Mouse (Mus musculus) kidney, postnatal 36 days (tissue): Measurements from ENCODE around the gene Asb1.
A peak's percentile ranks its signal among the peaks of the same experiment; 100 is the strongest.

ENCODE experiments used
- DNase-seq, 2 experiments: peaks; one replicate each; pipeline ENCODE4 v3.0.0; 2021 to 2022; ENCODE audit warnings: mixed read lengths in 2 of 2

Gene Asb1

GRCm38 (mm10) chr1:91540271-91540826, at the start of gene Asb1:
Gene Asb1 (plus strand): TSS chr1:91540544.
- DNase-seq, result peak; percentile 97 to 98

GRCm38 (mm10) chr1:91492740-91493139, 47.6 kb upstream of the Asb1 start:
- no peak for DNase-seq

DNA sequence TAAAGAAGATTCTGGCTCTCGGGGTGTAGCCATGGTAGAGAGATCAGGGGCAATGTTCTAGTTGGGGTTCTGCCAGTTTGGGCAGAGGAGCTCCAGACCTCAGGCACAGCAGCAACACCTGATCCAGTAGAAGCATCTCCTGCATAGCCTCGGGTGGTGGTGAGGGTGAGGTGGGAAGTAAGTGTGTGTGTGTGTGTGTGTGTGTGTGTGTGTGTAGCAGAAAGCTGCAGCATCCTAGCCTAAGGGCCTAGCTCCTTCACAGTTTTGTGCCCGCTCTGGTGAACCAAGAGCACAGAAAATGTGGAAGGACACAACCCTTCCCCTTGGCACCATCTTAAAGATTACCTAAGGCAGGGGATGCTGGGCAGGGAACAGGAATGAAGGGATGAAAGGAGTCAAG, 46.4 kb upstream of the Asb1 start:
- DNase-seq, result no peak

DNA sequence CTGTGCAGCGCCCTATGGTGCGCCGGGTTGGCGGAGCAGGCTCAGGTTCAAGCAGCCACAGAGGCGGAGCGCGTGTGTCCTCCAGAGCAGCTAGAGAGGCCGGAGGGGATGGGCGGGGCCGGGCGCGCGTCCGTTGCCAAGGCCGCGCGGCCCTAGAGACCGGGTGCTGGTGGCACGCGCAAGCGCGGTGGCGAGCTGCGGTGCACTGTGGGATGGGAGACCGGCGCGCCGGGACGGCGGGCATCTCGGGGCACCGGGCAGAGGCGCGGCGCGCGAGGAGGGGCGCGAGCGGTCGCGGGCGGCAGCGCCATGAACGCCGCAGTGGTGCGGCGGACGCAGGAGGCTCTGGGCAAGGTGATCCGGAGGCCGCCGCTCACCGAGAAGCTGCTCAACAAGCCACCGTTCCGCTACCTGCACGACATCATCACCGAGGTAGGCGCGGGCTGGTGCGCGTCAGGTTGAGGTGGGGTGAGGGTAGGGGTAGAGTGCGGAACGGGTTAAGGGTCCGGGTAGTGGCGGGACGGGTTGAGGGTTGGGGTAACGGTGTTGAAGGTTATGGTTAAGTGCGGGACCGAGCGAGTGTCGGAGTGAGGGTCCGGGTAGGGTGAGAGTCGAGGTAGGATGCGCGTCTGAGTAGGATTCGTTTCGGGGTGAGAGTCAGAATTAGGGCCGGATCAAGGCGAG, 45.7 kb upstream of the Asb1 start, which contains the start of gene Traf3ip1:
Gene Traf3ip1, plus strand, starts transcription at position 191 of the 684 bp plus-strand sequence.
- peak; percentile 96 to 98 for DNase-seq

- DNase-seq, result peak; percentile 14 to 21
These were observed 45.0 kb upstream of the Asb1 start for GRCm38 (mm10) chr1:91495321-91495720.

GRCm38 (mm10) chr1:91498579-91498978, 41.8 kb upstream of the Asb1 start:
- no peak for DNase-seq

DNA sequence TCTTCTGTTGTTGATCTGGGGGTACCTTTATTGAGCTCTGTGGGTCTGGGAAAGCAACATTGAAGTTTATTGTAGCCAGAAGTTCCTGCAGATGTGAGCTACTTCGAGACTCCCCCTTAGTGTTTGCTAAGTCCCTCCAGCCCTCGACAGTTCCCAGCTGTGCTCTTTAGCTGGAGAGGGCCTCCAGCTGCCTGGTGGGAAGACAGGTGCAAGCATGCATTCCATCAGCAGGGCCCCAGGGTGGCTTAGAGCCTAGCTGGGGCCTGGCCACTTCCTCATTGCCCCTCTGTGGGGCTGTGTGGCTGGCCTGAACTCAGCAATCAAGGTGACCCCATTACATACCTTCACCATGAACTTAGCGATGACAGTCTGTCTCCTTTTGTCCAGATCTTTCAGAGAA, 35.7 kb upstream of the Asb1 start:
- DNase-seq, result no peak

GRCm38 (mm10) chr1:91514916-91515315, 25.4 kb upstream of the Asb1 start:
- no peak for DNase-seq

GRCm38 (mm10) chr1:91515642-91516041, 24.7 kb upstream of the Asb1 start:
- DNase-seq, result peak; percentile 19

GRCm38 (mm10) chr1:91523759-91524158, 16.6 kb upstream of the Asb1 start:
- DNase-seq, result peak; percentile 64 to 80

- no peak for DNase-seq
These were observed 14.5 kb upstream of the Asb1 start for GRCm38 (mm10) chr1:91525838-91526237.

DNA sequence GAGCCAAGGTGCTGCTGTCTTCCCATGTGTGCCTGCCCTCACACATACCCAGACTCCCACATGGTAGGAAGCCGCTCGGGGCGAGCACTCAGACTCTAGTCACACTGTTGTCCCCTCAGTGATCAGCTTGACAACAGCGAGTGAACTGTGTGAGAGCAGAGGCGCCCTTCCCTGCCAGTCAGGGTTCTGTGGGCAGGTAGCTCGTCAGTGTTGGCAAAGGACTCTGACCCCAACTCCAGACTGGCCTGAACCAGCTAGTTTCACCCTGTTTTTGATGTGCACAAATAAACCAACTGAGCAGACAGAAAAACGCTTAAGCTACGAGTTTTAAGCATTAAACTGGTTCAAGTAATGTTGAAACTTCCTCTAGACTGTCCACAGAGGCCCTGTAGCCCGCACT, 10.2 kb upstream of the Asb1 start:
- DNase-seq, result peak; percentile 75 to 86

DNA sequence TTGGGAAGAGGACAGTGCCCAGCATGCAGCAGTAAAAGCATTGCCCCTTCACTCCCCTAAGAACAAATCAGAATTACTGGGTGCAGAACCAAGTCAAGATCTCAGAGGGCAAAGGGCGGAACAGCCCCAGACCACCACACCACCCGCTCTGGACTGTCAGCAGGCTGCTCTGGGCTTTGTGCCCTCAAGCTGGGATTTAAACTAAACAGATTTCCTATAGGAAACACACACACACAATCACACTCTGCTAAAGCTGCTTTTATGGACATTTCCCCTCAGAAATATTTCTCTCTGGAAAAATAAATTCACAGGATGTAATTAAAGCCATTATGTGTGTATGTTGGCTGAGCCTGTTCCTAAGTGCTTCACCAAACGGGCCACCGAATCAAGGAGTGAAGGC, 8.1 kb upstream of the Asb1 start:
- no peak for DNase-seq

- DNase-seq, result no peak
These were observed 7.5 kb upstream of the Asb1 start for GRCm38 (mm10) chr1:91532892-91533291.

DNA sequence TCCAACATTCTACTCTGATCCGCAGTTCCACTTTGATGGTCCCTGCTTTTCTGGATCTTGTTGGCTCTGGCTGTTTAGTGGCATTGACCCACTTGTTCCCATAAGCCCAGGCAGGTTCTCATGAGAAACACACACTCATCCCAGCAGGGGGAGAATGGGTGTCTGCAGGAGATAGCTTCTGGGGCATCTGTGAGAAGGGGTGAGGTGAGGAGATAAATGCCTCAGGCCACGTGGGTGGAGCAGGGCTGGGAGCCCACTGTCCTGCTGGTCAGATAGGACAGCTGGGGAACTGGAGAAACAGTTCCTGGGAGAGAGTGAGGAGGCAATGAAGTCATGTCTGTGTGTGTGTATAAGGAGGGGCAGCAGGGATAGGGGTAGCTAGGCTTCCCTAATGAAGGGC, 6.9 kb upstream of the Asb1 start:
- no peak for DNase-seq

DNA sequence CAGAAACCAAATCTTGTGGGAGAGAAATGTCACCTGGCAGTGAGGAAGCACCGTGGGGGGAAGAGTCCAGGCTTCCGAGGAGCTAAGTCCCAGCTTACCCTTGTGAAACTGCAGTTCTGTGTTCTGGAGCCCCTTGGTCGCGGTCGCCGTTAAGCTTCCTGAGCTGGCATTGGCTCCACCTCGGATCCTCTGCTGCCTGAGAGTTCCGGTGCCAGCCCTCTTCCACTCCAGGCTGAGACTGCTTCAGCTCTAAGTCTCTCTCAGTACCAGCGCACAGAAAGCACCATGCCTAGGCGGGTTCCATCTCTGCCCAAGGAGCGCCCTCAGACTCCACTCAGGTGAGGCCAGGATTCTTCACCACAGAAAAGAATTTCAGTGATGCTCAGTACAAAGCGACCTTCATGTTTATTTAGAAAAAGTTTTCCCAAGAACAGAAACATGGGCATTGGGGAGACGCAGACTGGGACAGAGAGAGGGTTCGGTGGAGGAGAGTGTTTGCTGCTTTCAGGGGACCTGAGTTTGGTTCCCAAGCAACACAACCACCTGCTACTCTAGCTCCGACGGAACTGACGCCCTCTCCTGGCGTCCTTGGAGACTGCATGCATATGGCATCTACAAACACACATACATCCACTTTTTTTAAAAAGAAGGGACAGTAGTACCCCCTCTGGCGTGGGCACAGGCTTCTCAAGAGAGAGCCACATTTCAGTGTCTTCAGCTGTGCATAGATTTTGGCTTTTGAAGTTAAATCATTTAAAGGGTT, 6.2 kb upstream of the Asb1 start:
- peak in 1 of 2 experiments; percentile 27 for DNase-seq

DNA sequence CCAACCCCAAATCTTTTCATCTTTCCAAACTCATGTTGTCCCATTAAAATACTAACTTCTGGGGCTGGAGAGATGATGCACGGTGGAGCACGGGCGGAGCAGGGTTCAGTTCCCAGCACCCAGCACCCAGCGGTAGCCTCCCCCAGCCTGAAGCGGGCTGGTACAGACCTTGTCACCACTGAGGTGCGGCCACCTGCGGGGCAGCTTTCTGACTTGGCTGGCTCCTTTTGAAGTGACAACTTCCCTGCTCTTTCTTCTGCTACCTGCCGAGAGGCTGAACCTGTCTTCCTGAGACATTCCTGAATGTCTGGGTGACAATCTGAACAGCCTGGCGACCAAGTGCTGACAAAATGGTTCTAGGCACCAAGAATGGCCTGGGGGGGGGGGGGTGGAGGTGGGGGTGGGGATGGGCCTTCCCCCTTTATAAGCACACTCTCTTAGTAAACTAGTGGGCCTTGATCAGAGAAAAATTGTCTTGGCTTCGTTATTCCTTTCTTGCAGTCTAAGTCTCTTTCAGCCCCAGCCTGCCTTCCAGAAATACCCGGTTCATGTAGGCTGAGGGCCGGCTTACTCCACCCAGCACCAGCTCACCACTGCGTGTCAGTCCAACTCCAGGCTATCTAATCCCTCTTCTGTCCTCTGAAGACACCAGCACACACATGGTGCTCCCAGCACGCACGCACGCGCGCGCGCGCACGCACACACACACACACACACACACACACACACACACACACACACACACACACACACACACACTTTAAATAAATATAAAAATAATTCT, 2.4 kb upstream of the Asb1 start:
- no peak for DNase-seq

GRCm38 (mm10) chr1:91538570-91538929, 1.8 kb upstream of the Asb1 start:
- no peak for DNase-seq

DNA sequence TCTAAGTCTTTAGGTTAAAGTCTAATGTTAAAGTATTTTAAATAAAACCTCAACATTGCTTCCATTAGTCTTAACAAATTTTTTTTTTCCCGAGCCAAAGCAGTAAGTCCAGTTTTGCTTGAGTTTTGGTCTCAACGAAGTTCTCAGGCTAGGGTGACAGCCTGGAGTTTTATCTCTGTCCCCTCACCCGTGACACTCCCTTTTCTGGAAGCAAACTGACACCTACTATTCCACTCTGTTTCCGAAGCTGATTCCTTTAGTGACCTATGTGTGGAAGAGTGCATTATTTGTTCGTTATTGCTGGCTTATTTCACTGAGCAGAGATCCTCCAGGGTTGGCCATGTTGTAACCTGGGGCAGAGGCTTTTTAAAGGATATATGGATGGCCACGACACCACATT, 1.1 kb upstream of the Asb1 start:
- DNase-seq, result no peak

DNA sequence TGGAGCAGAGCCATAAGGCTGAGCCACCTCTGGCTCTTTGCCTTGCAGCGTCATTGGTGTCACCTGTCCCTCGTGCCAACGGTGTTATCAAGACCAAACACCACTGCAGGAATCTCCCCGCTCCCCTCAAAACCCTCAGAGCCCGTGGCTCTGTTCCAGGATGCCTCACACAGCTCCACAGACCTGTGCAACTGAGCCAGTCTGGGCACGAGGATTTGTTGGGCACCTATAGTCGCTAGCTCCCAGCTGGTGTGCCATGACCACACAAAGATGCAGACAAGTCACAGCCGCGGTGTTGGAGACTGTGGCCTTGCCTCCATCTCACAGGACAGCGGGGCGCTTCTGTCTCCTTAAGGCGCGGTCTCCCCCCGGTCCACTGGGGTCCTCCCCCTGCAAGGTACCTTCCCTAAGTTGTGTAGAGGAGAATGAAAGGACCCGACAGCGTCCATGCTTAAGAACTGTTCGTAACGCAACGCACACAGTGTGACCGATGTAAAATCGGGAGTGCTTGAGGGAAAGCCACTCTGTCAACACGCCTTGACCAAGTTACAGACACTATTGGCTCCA, 557 bp upstream of the Asb1 start:
- DNase-seq, result peak in 1 of 2 experiments; percentile 32

- DNase-seq, result peak in 1 of 2 experiments; percentile 25
These were observed 773 bp downstream of the Asb1 start for GRCm38 (mm10) chr1:91541042-91541592.

DNA sequence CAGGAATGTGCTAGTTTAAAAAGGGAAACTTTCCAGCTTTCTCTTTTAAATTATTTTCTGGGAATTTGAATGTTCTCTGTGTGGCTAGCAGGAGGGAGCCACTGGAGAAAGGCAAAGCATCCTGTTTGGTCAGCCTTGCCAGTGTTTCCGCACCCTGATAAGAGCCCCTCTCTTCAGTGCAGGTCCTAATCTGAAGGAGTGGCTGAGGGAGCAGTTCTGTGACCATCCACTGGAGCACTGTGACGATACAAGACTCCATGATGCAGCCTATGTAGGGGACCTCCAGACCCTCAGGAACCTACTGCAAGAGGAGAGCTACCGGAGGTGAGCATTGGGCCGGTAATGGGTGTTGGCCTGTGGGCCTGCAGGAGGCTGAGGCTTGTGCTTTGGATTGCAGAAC, 3.6 kb downstream of the Asb1 start:
- DNase-seq, result no peak

DNA sequence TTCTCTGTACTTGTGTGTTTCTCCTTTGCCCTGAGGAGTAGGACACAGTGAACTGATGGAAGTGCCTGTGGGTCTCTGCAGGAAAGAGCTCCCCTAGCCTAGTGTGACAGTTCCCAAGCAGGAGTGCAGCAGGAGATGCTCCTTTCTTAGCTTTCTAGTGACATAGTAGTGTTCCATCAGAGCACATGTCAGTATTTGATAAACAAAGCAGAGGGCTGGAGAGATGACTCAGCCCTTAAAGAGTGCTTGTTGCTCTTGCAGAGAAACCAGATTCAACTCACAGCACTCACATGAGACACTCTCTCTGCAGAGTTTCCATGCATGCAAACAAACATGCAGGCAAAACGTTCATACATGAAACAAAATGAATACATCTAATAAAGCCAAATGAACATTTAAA, 4.9 kb downstream of the Asb1 start:
- DNase-seq, result no peak
